Mouse (Mus musculus) cortical plate, adult 2 months (tissue): ENCODE data around the gene Ppp1r26.

Source experiments
- CTCF ChIP-seq: fragments of 200-500 bp; IDR thresholded peaks from 2 replicates; pipeline ENCODE4 v1.5.1; 2011; ENCODE audit warnings: mild to moderate bottlenecking, control low read depth, low read length; ENCODE audit not compliant: insufficient read depth; ENCODE audit errors: extremely low read depth
- POLR2A ChIP-seq: fragments of 200-500 bp; IDR thresholded peaks from 2 replicates; pipeline ENCODE4 v1.6.1; 2011; ENCODE audit warnings: mild to moderate bottlenecking, low read length, control low read depth; ENCODE audit not compliant: insufficient read depth; ENCODE audit errors: extremely low read depth

DNA sequence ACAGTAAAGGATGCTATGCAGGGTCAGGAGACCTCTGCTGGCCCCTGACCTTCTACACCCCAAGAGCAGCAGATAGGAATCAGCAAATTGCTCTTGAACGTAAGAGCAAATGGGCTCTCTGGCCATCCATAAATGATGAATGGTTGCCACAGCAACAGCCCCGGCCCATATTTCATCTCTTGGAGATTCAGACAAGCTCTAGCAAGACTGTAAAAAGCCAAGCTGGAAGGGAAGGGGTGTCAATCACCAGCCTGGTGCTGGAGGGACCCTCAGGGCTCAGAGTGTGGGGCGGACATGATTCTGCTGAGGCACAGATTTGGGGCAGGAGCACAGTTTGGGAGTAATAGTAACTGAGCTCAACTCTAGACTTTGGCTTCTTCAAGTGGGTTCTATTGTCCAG, 37.0 kb upstream of the Ppp1r26 start:
- no peak for TF ChIP-seq POLR2A
- no peak for TF ChIP-seq CTCF
